Mouse (Mus musculus) stomach, postnatal 0 days (tissue): ENCODE results near the gene Smo. TPM values are rescaled to one million over a fixed set of nuclear protein-coding genes. Genes with fewer than 3 reads are reported as not detected.

Experiments used
- ATAC-seq: fragments of 200-750 bp; cut with Nextera tagmentation; 2 replicates; pipeline ENCODE4 v1.8.0; 2017; ENCODE audit not compliant: low FRiP score, low TSS enrichment
- DNase-seq: peaks from one replicate; pipeline ENCODE4 v3.0.0-alpha.2; 2016; ENCODE audit warnings: low spot score
- H3K27ac ChIP-seq: fragments of 300-500 bp; sonication (generic); replicated peaks from 2 replicates; pipeline ENCODE4 v1.5.1; 2014; ENCODE audit warnings: mild to moderate bottlenecking, control low read depth
- H3K27me3 ChIP-seq: fragments of 300-500 bp; sonication (generic); 2 replicates; pipeline ENCODE4 v1.6.1; 2014; ENCODE audit warnings: low read length; ENCODE audit not compliant: control insufficient read depth, insufficient read depth
- H3K36me3 ChIP-seq: fragments of 300-500 bp; sonication (generic); 2 replicates; pipeline ENCODE4 v1.6.1; 2014; ENCODE audit warnings: low read length, mixed read lengths; ENCODE audit not compliant: control insufficient read depth, insufficient read depth
- H3K4me1 ChIP-seq: fragments of 300-500 bp; sonication (generic); replicated peaks from 2 replicates; pipeline ENCODE4 v1.6.1; 2014; ENCODE audit warnings: antibody characterized with exemption; ENCODE audit not compliant: control insufficient read depth, insufficient read depth
- H3K4me2 ChIP-seq: fragments of 300-500 bp; sonication (generic); replicated peaks from 2 replicates; pipeline ENCODE4 v1.6.1; 2014; ENCODE audit warnings: low read depth, mild to moderate bottlenecking, control low read depth, moderate library complexity
- H3K4me3 ChIP-seq: fragments of 300-500 bp; sonication (generic); 2 replicates; pipeline ENCODE4 v1.5.1; 2014; ENCODE audit warnings: low read depth, low read length, control low read depth
- H3K9ac ChIP-seq: fragments of 300-500 bp; sonication (generic); 2 replicates; pipeline ENCODE4 v1.6.1; 2014; ENCODE audit warnings: mild to moderate bottlenecking, low read length, control low read depth, mixed read lengths
- H3K9me3 ChIP-seq: fragments of 300-500 bp; sonication (generic); 2 replicates; pipeline ENCODE4 v1.6.1; 2016; ENCODE audit warnings: low read length; ENCODE audit not compliant: control insufficient read depth
- CTCF ChIP-seq: IDR thresholded peaks from 2 replicates; pipeline ENCODE4 v1.5.1; 2016; ENCODE audit warnings: antibody characterized with exemption, low read depth, mild to moderate bottlenecking, moderate library complexity
- EP300 ChIP-seq: optimal IDR thresholded peaks from 2 replicates; pipeline ENCODE3; 2016; ENCODE audit warnings: antibody characterized with exemption
- WGBS: fragments of 180-500 bp; shearing (Covaris S2); extraction: QIAGEN DNeasy Blood & Tissue Kit; methylation state at CpG from one replicate; pipeline ENCODE4 v1.1.7; 2014; 5-methylcytosine and 5-hydroxymethylcytosine counted together
- polyA plus RNA-seq: library from polyadenylated mRNA; unstranded; fragments of >200 nt; fragmentation: Nextera tagmentation; extraction: Ambion mirVana; gene quantifications from 2 replicates; pipeline ENCODE4 v1.2.1, GENCODE M21; 2015

Smo gene
- polyA plus RNA-seq, 1 experiment from 2014 or later, result 10.8 TPM

GRCm38 (mm10) chr6:29729491-29729890, 5.8 kb upstream of the Smo start:
- Histone ChIP-seq H3K4me3 (no peak overlapping the region), H3K9me3 (no peaks in the 10 kb centered on the region), H3K27ac (no peak overlapping the region), H3K27me3 (no peaks in the 10 kb centered on the region), H3K4me1 (no peaks in the 10 kb centered on the region), H3K9ac (no peak overlapping the region), H3K4me2 (no peak overlapping the region), H3K36me3 (no peaks in the 10 kb centered on the region)
- no peak for ATAC-seq
- no peak for TF ChIP-seq CTCF
- no peak for TF ChIP-seq EP300
- 76% methylated on average over 1 of the region's 1 CpGs for WGBS
- DNase-seq, result no peak

- no peaks in the 10 kb centered on the region for H3K27me3 ChIP-seq
Observed at GRCm38 (mm10) chr6:29735689-29736451, 567 bp downstream of the Smo start.

GRCm38 (mm10) chr6:29736610-29737458, 1.5 kb downstream of the Smo start:
- TF ChIP-seq EP300 (no peak), CTCF (no peak)
- no peaks in the 10 kb centered on the region for H3K9me3 ChIP-seq
- H3K4me1 ChIP-seq, result no peaks in the 10 kb centered on the region; the same call in 1 of the 2 replicates
- peak overlapping the region; percentile 99 for H3K9ac ChIP-seq
- peak overlapping the region; percentile 81 for H3K4me2 ChIP-seq
- ATAC-seq, result no peak
- 6% methylated on average over 13 of the region's 13 CpGs for WGBS
- DNase-seq, result no peak
- H3K27ac ChIP-seq, result peak overlapping the region; percentile 97
- H3K36me3 ChIP-seq, result no peaks in the 10 kb centered on the region; the same call in 1 of the 2 replicates
- peak overlapping the region; percentile 85 for H3K4me3 ChIP-seq
- no peaks in the 10 kb centered on the region for H3K27me3 ChIP-seq

More at GRCm38 (mm10) chr6:29735689-29736451, 567 bp downstream of the Smo start:
- no peaks in the 10 kb centered on the region; the same call in 1 of the 2 replicates for H3K4me1 ChIP-seq
- H3K36me3 ChIP-seq, result no peaks in the 10 kb centered on the region; the same call in 1 of the 2 replicates
- DNase-seq (peak; percentile 81), ATAC-seq (peak; percentile 76)
- no peaks in the 10 kb centered on the region for H3K9me3 ChIP-seq
- H3K9ac ChIP-seq, result peak overlapping the region; percentile 99
- H3K4me2 ChIP-seq, result peak overlapping the region; percentile 81
- no peak for TF ChIP-seq CTCF
- no peak for TF ChIP-seq EP300
- WGBS, result under 1% methylated on average over 71 of the region's 75 CpGs
- peak overlapping the region; percentile 97 for H3K27ac ChIP-seq
- peak overlapping the region; percentile 85 for H3K4me3 ChIP-seq

GRCm38 (mm10) chr6:29751466-29752152, 16.3 kb downstream of the Smo start:
- WGBS, result 81% methylated on average over 3 of the region's 3 CpGs

GRCm38 (mm10) chr6:29753336-29753735, 18.0 kb downstream of the Smo start:
- Histone ChIP-seq H3K9me3 (peaks cover 6% of the 10 kb centered on the region), H3K4me3 (no peak overlapping the region), H3K36me3 (peaks cover 4% of the 10 kb centered on the region; the same call in 1 of the 2 replicates), H3K4me2 (no peak overlapping the region), H3K27ac (no peak overlapping the region), H3K27me3 (no peaks in the 10 kb centered on the region), H3K9ac (no peak overlapping the region), H3K4me1 (no peaks in the 10 kb centered on the region)
- ATAC-seq, result no peak
- no peak for DNase-seq
- TF ChIP-seq EP300 (no peak), CTCF (no peak)
- WGBS, result 91% methylated on average over 11 of the region's 11 CpGs

More at GRCm38 (mm10) chr6:29751466-29752152, 16.3 kb downstream of the Smo start:
- Histone ChIP-seq H3K27ac (no peak overlapping the region), H3K9ac (no peak overlapping the region), H3K36me3 (no peaks in the 10 kb centered on the region; the same call in 1 of the 2 replicates), H3K4me3 (no peak overlapping the region), H3K4me1 (no peaks in the 10 kb centered on the region), H3K27me3 (no peaks in the 10 kb centered on the region), H3K4me2 (no peak overlapping the region), H3K9me3 (peaks cover 11% of the 10 kb centered on the region)
- DNase-seq (no peak), ATAC-seq (no peak)
- no peak for TF ChIP-seq EP300
- TF ChIP-seq CTCF, result no peak
